Mouse (Mus musculus): ENCODE data around the gene Cdk5rap3.

Cdk5rap3 gene

DNA sequence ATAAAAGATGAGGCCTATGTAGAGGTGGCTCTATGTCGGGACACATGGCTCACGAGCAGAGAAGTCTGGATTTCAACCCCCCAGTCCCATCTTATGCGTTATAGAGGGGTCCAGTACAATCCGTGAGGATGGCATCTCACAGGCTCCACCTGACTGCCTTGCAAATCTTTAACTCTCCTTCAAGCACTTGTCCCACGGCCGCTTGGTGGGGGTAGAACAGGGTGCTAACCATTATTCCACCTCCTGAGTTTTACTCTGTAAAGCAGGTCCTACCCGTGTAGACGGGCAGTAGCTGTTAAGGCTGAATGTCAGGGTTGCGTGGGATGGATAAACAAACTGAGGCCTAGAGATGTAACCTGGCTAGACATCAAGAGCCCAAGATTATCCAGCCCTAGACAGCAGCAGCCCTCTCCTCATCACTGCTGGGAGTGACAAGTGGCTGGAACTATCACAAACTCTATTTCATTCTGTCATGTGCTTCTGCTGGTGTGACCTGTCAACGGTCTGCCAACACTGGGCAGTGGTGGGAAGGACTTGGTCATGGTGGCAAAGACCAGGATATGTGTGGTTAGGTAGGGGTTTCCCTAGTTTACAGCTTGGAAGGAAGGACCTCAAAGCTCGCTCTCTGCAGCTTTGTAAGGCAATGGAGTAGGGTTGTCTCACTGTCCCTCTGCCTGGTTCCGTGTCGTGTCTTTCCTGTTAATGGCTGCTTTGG is 17.4 kb upstream of the Cdk5rap3 start:
- no peak for DNase-seq

DNA sequence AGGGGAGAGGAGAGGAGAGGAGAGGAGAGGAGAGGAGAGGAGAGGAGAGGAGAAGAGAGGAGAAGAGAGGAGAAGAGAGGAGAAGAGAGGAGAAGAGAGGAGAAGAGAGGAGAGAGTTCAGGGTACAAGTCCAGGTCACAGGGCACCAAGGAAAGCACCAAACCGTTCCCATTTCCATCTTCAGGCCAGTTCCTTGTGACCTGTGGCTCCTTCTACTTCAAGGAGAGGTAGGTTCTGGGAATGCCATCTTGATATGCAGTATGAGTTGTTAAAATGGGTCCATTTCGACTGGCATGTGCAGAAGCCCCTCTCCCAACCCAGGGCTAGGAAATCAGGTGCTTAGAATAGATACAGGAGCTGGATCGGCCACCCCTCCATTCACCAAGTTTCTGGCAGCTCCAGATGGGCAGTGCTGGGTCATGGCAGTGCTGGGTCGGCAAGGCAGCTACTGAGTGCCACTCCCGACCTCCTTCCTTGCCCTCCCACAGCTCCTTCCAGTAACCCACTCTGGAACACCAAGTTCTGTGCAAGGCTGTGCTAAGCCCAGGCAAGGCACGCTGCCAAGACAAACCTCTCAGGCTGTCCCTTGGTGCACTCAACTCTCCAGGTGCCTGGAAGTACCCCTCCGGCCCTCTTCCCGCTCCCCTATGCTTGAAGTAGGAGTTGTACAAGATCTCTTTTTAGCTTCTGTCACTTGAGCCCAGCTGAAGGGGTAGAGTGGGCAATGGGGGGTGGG is 15.2 kb upstream of the Cdk5rap3 start:
- DNase-seq = no peak

DNA sequence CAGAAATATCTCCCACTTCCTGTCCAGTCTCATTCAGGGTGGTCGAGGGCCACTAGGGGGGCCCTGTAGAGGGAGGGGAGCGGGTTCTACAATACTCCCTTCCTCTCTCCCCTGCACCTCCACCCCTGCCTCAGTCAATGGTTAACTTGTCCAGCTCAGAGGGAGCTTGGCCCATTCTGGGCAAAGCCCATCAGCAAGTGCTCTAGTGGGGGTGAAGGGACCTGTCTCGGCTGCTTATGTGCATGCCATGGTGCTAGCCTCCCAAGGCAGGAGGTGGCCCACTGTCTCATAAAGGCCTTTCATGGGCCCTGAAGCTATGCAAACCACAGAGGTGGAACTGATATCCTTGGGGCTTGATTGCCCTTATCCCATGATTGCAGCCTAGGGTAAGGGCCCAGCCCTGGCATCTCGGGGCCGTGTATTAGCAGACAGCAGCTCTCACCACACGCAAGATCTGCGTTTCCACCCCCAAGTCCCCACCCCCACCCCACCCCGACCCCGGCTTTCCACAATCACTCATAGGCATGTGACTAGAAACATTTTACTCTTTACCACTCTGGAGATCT is 13.6 kb upstream of the Cdk5rap3 start:
- no peak for DNase-seq

DNA sequence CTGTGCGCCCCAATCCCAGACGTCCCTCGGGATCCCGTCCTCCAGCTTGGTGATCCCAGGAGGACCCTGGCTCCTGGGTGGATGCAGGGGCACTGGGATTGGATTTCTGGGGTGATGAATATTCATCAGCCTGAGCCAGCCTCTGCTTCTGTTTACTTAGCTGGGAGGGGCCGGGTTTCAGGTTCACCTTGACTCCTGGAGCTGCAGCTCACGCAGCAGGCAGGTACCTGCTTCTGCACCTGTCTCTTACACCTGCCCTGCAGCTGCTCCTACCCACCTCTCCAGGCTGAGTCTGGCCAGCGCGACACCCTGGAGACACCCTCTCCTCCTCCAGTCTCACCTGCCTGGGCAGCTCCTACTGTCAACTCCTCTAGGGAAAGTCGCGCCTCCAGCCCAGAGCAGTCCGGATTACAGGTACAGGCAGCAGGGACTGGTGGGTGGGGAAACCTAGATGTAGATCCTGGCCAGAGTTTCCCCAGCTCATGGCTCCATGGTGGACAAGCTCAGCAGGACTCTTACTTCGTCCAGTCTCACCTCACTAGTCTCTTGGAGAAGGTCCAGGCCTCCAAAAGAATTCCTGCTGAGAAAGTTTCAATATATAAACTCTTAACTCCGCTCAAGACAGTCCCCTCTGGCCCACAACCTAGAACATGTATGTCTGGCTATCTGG is 12.9 kb upstream of the Cdk5rap3 start:
- DNase-seq = no peak

DNA sequence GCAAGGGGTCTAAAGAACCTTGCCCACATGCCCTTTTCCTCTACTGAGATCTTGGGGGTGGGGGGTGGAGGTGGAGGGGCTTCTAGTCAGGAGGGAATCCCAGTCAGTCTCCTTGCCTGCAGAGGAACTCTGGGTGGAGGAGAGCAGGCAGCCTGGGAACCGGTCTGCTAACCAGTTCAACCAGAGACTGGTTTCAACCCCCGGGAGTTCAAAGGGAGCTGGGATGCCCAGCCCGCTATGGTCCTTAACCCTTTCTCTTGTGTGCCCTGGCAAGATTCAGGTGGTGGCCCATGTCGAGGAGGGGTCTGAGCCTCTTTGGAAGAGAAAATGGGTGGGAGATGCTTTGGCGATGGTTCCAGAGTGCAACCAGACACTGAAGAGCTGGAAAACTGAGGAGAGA is 12.4 kb upstream of the Cdk5rap3 start:
- DNase-seq = no peak

DNA sequence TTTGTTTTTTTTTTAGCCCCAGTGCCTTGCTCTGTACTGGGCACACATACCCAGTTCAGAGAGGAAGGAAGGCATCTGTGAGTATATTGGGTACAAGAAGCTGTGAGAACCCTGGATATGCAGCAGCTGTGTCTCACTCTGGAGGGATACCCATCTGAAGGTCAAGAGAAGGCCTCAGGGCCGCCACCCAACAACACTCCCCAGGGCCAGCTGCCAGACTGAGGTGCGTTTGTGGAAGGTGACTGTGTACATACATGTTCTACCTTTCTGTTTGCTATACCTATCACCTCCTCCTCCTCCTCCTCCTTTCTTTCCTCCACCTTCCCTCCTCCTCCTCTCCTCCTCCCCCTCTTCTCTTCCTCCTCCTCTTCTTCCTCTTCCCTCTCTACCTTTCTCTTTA is 11.8 kb upstream of the Cdk5rap3 start, which contains the start of gene Prr15l:
TSS of gene Prr15l (plus strand) at position 17 of the 400 bp plus-strand sequence.
- no peak for DNase-seq

DNA sequence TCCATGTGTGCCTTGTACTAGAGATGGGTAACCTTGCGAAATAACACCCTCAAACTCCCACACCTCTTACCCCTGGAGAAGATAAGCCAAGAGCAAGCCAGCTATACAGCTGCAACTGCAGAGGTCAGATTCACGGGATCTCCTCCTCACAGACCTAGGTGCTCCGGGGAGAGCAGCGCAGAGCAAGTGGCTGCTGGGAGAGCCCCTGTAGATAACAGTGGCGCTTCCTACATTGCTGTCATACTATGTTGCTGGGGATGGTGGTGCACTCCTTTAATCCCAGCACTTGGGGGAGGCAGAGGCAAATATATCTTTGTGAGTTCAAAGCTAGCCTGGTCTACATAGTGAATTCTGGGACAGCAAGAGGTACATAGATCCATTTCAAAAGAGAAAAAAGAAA is 10.3 kb upstream of the Cdk5rap3 start:
- no peak for DNase-seq

DNA sequence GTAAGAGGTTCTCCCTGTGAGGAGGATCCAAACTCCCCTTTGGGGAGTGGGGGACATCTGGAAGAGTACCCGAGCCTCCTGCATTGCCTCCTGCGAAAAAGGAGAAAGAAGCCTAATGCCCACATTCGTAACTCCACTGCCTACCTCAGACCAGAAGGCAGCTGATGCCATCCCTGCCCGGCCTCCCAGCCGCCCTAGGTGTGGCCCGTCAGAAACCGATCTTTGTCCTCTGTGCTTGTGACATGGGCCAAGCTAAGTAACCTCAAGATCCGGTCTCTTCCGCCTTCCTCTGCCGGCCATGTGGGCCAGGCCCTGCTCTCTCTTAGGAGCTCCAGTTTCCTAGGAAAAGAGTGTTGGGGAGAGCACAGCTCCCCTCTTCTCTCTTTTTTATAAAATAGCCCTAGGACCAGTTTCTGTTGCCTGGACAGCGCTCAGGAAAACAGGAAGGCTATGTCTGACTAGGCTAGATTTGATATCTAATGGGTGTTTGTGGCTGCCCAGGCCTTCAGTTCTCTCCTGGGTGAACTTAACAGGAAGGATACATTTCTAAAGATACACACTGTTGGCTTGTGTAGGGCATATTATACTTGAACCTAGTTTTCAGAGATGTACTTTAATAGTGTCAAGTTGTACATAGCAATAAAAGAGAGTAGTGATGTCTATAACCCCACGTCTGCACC is 9.3 kb upstream of the Cdk5rap3 start:
- no peak for DNase-seq

DNA sequence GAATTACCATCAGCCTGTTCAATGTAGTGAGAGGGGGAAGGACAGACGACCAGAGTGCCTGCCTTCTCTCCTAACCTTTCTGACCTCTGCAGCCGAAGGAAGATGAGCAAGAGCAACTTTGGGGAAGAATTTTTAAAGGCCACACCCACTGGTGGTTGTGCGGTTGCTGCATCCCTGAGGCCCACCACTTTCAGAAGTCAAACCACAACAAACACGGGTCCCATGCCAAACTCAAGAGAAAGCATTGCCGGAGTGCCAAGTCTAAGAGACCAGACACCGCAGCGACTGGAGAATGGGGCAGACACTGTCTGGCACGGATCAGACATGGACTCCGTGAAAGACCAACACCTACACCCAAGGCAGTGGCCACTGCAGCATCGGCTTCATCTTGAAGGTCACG is 8.6 kb upstream of the Cdk5rap3 start:
- DNase-seq = no peak

DNA sequence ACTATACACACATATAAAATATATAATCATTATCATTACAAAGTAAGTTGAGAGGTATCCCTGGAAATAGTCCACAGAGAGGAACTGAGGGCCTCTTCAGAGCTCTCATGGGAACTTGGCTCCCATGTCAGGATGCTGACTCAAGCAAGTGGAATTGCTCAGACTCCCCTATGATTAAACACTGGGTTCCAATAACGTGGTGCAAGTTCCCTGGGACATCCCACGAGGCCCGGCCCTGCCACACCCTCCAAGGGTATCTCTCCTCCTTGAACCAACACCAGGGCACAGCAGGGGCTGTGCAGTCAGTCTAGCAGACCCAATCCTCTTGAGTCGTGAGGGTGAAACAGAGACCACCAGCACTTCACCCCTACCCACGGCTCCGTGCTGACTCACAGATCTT is 2.7 kb upstream of the Cdk5rap3 start:
- DNase-seq = no peak

DNA sequence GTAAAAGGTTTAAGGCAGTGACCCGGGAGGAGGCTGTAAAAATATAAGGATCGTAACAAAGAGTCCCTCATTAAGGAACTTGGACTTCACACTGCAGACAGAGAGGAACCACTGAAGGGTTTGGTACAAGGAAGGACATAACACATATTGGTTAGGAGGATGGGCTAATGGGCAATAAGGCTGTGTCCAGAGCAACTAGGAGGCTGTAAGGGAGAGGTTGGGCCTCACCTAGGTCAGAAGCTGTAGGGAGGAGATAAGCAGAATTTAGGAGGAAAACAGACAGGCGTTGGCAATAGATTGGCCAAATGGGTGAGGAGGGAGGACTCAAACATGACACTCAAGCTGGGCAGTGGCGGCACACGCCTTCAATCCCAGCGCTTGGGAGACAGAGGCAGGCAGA is 1.1 kb upstream of the Cdk5rap3 start:
- no peak for DNase-seq

DNA sequence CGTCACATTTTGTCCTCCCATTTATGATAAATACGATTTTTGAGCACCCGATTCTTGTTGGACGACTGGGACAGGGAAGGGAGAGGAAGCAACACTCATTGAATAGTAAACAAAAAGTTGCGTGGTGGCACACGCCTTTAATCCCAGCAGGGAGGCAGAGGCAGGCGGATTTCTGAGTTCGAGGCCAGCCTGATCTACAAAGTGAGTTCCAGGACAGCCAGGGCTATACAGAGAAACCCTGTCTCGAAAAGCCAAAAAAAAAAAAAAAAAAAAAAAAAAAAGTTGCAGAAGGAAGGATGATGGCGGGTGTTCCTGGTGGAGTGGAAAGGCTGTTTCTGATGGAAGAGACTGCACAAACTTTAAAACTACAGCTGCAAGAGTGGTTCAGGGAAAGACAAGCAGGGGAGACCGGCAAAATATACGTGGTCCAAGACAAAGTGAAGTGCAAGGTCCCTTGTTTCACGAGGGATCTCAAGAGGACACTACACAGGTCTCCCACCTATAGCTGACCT is 645 bp upstream of the Cdk5rap3 start:
- no peak for DNase-seq

DNA sequence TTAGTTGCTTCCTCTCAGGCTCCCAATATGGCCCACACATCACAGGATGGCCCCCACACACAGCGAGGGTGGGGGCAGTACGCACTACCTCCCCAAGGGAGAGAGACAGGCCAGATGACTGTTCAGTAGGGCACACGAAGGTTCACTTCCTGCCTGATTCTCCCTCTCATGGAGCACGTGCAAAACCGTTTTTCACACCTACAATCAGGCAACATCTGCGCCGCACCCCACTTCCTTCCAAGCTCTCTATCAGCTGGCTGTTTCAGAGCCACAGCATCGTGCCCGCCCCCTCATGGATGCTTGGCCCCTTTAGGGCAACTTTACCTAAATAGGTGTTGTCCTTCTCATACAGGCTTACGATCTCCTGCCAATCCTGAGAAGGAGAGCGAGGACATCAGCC is 3.6 kb downstream of the Cdk5rap3 start:
- DNase-seq = no peak

DNA sequence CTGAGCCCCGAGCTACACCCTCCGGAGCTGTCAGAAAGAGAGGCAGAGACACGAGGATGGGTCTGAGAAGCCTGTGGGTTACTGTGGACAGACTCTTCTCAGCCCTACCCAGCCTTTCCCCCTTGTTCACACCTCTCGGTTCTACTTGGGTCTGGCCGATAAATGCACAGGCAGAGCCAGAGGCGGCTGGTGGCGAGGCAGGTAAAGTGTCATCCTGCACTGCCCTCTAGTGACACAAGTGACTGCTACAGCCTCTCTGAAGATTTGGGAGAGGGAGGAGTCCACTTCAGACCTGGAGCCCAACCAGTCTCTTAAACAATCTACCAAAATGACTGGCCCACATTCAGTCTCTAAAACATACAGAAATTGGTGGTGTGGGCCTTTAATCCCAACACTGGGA is 6.3 kb downstream of the Cdk5rap3 start:
- peak; percentile 79 for DNase-seq

DNA sequence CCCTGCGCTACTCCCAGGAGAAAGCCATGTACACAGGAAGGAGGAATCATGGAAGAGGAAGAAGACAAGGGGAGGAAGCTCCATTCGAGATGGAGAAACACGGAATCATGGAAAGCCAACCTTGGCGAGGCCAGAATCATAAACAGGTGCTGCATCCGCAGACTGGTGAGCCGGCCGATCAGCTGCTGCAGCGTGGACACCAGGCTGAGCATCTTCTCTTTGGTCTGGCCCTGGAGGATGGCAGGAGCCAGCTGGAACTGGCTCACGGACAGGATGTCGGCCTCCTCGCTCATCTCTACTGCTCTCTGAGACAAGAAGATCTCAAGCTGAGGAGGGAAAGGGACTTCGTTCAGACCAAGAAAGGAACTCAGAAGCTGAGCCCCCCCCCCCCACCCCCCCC is 7.7 kb downstream of the Cdk5rap3 start:
- no peak for DNase-seq

DNA sequence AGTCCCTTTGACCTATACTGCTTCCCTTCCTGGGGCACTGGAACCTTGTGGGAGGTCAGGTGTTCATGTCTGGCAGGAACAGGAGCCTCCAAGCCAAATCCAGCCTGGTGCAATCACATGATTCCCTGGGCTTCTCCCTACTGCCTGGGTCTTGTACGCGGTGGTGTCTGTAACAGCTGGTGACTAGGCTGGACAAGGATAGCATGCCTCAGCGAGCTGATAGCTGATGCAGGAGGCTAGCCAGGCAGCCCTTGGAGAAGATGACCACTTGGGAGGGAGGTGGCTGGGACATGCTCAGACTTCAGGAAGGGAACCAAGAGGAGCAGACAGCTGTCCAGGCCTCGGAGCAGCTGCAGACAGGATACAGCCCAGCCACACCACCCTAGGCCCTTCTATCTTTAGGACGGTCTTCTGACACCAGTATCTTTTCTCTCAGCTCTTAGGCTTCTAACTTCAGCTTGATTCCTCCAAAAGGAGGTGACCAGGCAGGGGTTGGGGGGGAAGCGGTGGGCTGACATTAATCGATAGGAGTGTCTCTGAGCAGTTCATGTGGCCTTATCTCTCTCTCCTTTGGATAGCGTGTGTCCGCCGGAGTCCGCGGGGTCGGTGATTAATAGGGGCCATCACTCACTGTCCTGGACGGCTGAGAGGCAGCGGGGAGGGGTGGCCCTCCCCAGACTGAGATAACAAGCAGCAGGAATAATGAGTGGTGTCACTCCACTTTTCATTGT is 9.7 kb downstream of the Cdk5rap3 start:
- DNase-seq = no peak

DNA sequence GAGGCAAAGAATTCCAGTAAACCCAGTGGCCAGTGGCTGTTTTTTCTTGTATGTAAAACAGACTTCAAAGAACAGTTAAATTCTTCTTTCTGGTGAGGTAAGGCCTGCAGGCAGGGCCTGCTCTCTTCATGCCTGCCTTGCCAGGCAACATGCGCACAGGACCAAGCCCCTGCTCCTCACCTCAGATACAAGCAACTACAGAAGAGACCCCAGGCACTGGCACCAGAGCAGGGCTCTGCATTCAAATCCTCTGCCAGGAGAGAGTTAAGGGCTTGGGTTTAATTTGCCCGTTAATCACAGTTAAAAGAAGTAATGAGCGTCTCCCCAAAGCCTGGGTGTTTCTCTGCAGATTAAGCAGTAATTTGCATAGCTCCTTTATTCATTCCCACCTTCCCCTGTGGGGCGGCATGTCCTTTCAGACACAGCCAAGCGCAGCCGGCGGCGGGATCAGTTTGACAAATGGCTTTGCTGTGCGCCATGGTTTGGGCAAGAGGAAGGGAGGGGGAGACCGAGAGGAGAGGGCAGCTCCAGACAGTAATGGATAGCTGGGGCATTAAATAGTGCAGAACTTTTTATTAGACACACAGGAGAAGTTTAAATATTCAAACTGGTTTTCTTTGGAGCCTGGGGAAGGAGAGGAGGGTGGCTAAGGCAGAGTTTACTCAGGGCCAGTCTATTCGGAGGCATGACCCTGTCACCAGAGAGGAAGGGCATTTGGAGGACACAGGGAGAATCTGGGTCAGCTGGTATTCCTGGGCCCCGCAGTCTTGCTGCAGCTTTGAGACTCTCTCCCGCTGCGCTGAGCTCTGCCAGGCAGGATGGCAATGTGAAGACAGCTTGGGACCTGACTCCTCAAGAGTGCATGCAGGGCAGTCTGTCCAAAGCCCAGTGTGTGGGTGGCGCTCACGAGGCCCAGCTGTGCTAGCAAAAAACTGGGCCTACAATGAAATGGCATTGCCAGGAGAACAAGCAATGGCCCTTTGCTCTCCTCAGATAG is 13.4 kb downstream of the Cdk5rap3 start:
- no peak for DNase-seq

DNA sequence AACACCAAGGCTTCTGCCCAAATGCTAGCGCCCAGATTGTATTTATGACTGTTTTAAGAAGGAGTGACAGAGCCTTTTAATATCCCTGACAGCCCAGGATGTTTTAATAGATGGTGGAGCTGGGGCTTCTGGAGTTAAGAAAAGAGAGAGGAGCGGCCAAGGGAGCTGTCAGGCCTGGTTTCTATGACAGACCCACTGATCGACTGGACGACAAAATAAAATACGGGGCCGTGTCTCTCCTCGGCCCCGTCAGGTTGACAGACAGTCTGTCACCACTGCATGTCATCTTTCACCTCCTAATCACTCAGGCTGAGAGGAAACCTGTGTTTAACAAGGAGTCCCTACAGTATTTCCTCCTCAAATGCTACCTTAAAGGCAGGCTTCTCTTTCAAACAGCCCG is 15.0 kb downstream of the Cdk5rap3 start:
- DNase-seq = no peak

DNA sequence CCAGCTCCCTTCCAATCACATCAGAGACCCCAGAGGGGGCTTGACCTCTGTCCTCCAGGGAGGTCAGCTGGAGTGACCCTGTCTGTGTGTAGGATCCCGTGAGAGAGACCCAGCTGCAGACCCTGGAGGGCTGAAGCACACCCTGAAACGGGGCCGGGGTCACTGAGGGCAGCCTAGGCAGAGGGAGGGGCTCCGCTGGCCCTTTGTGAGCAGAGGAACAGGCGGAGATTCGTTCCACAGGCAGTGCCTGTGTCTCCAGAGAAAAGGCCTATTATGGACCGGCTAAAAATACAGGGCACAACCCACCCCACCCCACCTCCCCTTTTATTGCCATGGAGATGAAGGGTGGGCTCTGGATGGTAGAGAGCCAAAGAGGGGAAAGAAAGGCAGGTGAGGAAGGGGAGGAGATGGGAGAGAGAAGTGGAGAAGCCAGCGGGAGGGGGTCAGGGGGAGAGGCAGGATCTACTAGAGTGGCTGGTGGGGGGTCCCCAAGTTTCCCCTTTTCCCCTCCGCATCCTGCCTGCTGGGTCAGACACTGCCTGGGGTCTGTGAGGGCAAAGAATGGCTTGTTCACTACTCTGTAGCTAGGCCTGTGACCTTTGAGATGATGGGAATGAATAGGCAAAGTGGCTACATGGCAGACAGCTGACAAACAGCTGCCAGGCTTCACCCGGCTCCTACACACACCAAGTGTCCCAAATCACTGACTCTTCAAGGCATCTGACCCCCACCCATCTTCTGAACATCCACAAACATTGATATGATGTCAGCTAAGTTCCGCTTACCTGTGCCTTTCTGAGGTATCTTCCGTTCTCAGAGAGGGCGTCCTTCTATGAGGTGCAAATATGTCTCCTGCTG is 16.6 kb downstream of the Cdk5rap3 start:
- DNase-seq = no peak

DNA sequence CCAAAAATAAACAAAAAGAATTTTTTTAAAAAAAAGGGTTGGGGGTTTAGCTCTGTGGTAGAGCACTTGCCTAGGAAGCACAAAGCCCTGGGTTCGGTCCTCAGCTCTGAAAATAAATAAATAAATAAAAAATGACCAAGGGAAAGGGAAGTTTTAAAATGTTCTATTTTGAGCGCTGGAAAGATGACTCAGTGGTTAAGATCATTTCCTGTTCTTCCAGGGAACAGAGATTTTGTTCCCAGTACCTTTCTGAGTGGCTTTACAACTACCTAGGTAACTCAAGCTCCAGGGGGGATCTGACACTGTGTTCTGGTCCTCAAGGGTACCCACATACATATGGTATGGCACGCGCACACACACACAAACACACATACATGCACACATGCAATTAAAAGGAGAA is 20.4 kb downstream of the Cdk5rap3 start:
- DNase-seq = no peak

Measured in right cerebral cortex, postnatal 14 days (tissue).